Mouse (Mus musculus) lung, postnatal 0 days (tissue): ENCODE data around the gene Cyp26c1.
A peak's percentile ranks its signal among the peaks of the same experiment; 100 is the strongest.

Experiments used
- CTCF ChIP-seq: IDR thresholded peaks from 2 replicates; pipeline ENCODE4 v1.5.1; 2016; ENCODE audit warnings: antibody characterized with exemption, mild to moderate bottlenecking
- EP300 ChIP-seq: IDR thresholded peaks from 2 replicates; pipeline ENCODE4 v1.6.1; 2016; ENCODE audit warnings: antibody characterized with exemption, mild to moderate bottlenecking, control low read depth

- peak; percentile 92 for TF ChIP-seq CTCF
- no peak for TF ChIP-seq EP300
Measured at GRCm38 (mm10) chr19:37703902-37704509, 18.6 kb downstream of the Cyp26c1 start.
